Mouse (Mus musculus) limb, embryonic 14.5 days (tissue): ENCODE results near the gene Akap7. TPM values are rescaled to one million over a fixed set of nuclear protein-coding genes. Genes with fewer than 3 reads are reported as not detected.

Experiments
- ATAC-seq: fragments of 200-750 bp; cut with Nextera tagmentation; 2 replicates; pipeline ENCODE4 v1.8.0; 2017; ENCODE audit warnings: low read depth, moderate number of reproducible peaks, moderate TSS enrichment; ENCODE audit not compliant: low FRiP score
- DNase-seq: peaks from one replicate; pipeline ENCODE4 v3.0.0-alpha.2; 2015; ENCODE audit warnings: low spot score
- H3K27ac ChIP-seq: fragments of 300-500 bp; sonication (generic); replicated peaks from 2 replicates; pipeline ENCODE4 v1.5.1; 2014; ENCODE audit warnings: low read depth, mild to moderate bottlenecking, low read length, moderate library complexity, mixed read lengths
- H3K27me3 ChIP-seq: fragments of 300-500 bp; sonication (generic); 2 replicates; pipeline ENCODE4 v1.6.1; 2014; ENCODE audit warnings: low read length, mixed read lengths; ENCODE audit not compliant: control insufficient read depth, insufficient read depth
- H3K36me3 ChIP-seq: fragments of 300-500 bp; sonication (generic); 2 replicates; pipeline ENCODE4 v1.6.1; 2014; ENCODE audit warnings: mild to moderate bottlenecking, low read length, moderate library complexity, mixed read lengths; ENCODE audit not compliant: control insufficient read depth, insufficient read depth
- H3K4me1 ChIP-seq: fragments of 300-500 bp; sonication (generic); 2 replicates; pipeline ENCODE4 v1.6.1; 2014; ENCODE audit warnings: antibody characterized with exemption, low read length, mixed read lengths; ENCODE audit not compliant: control insufficient read depth, insufficient read depth
- H3K4me2 ChIP-seq: fragments of 300-500 bp; sonication (generic); replicated peaks from 2 replicates; pipeline ENCODE4 v1.6.1; 2014; ENCODE audit warnings: low read depth, mild to moderate bottlenecking, low read length, moderate library complexity; ENCODE audit not compliant: severe bottlenecking
- H3K4me3 ChIP-seq: fragments of 300-500 bp; sonication (generic); replicated peaks from 2 replicates; pipeline ENCODE4 v1.5.1; 2014; ENCODE audit warnings: low read length
- H3K9ac ChIP-seq: fragments of 300-500 bp; sonication (generic); 2 replicates; pipeline ENCODE4 v1.6.1; 2014; ENCODE audit warnings: mild to moderate bottlenecking, low read depth, low read length, moderate library complexity; ENCODE audit not compliant: severe bottlenecking
- H3K9me3 ChIP-seq: fragments of 300-500 bp; sonication (generic); 2 replicates; pipeline ENCODE4 v1.6.1; 2016; ENCODE audit warnings: low read length; ENCODE audit not compliant: control insufficient read depth
- POLR2A ChIP-seq: fragments of 200-500 bp; IDR thresholded peaks from 2 replicates; pipeline ENCODE4 v1.8.0; 2012; ENCODE audit warnings: inconsistent platforms, mild to moderate bottlenecking, moderate library complexity, borderline replicate concordance; ENCODE audit not compliant: insufficient read depth, insufficient read length; ENCODE audit errors: extremely low read depth
- WGBS: fragments of 180-500 bp; shearing (Covaris S2); extraction: QIAGEN DNeasy Blood & Tissue Kit; methylation state at CpG from one replicate; pipeline ENCODE4 v1.1.7; 2014; 5-methylcytosine and 5-hydroxymethylcytosine counted together
- polyA plus RNA-seq, 2 experiments: library from polyadenylated mRNA; depleted of rRNA in 1 of 2; stranded (reverse) in 1 of 2; unstranded in 1 of 2; fragments of >200 nt; fragmentation: Nextera tagmentation in 1 of 2; extraction: Ambion mirVana in 1 of 2; gene quantifications; 2 replicates each; pipeline versions ENCODE4 v1.2.1 to v1.2.3; 2012 to 2014

Akap7 gene
- polyA plus RNA-seq, 2 experiments: 17.6 to 20.9 TPM

- Histone ChIP-seq H3K9me3 (no peaks in the 10 kb centered on the region), H3K4me2 (no peak overlapping the region), H3K36me3 (no peaks in the 10 kb centered on the region), H3K9ac (no peak overlapping the region), H3K4me3 (no peak overlapping the region), H3K27ac (no peak overlapping the region), H3K27me3 (no peaks in the 10 kb centered on the region), H3K4me1 (no peaks in the 10 kb centered on the region)
- peak; percentile 48 for DNase-seq
- 41% methylated on average over 4 of the region's 4 CpGs for WGBS
- no peak for TF ChIP-seq POLR2A
- ATAC-seq: no peak
Observed at GRCm38 (mm10) chr10:25333390-25334079, 25.9 kb upstream of the Akap7 start.

GRCm38 (mm10) chr10:25331321-25332049 is 23.8 kb upstream of the Akap7 start:
- Histone ChIP-seq H3K36me3 (no peaks in the 10 kb centered on the region), H3K27ac (no peak overlapping the region), H3K4me3 (no peak overlapping the region), H3K27me3 (no peaks in the 10 kb centered on the region), H3K4me1 (no peaks in the 10 kb centered on the region), H3K4me2 (no peak overlapping the region), H3K9me3 (no peaks in the 10 kb centered on the region), H3K9ac (no peak overlapping the region)
- DNase-seq (no peak), ATAC-seq (no peak)
- no peak for TF ChIP-seq POLR2A
- WGBS: 75% methylated on average over 9 of the region's 9 CpGs

DNA sequence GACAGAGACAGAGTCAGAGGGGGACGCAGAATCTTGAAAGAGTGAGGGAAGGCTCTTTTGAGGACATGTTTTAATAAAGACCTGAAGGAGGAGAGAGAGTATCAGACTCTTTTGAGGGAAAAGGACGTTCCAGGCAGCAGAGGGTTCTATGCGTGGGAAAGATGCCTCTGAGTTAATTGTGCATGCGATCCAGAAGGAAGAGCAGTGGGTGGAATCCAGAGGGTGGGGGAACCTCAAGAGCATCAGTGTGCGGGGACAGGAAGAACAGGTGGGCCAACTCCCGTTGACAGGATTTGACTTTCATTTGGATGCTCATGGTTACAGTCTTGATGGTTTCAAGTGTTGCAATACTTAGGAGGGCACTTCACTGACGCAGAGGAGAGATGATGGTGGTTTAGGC is 22.4 kb upstream of the Akap7 start:
- TF ChIP-seq POLR2A: no peak
- no peaks in the 10 kb centered on the region for H3K9me3 ChIP-seq
- H3K27me3 ChIP-seq: no peaks in the 10 kb centered on the region
- H3K9ac ChIP-seq: no peak overlapping the region
- H3K4me1 ChIP-seq: 0 out of 2 replicates have a peak, but pooled peaks cover 3% of the 10 kb centered on the region
- no peaks in the 10 kb centered on the region for H3K36me3 ChIP-seq
- ATAC-seq (no peak), DNase-seq (no peak)
- WGBS: 92% methylated on average over 7 of the region's 7 CpGs
- no peak overlapping the region for H3K4me3 ChIP-seq
- no peak overlapping the region for H3K27ac ChIP-seq
- no peak overlapping the region for H3K4me2 ChIP-seq

DNA sequence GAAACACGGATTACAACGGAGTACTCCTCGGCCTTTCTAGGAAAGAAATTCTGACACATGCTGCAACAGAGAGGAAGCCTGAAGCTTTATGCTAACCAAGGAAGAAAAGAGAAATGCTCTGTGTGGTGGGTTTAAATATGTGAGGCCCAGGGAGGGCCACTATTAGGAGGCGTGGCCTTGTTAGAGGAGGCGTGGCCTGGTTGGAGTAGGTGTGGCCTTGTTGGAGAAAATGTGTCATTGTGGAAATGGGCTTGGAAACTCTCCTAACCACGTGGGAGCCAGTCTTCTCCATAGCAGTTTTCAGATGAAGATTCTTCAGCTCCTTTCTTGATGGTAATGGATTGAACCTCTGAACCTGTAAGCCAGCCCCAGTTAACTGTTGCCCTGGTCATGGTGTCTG is 19.8 kb upstream of the Akap7 start:
- DNase-seq: no peak
- TF ChIP-seq POLR2A: no peak
- WGBS: 82% methylated on average over 6 of the region's 6 CpGs

GRCm38 (mm10) chr10:25325690-25326089 is 18.0 kb upstream of the Akap7 start:
- peak; percentile 48 for DNase-seq
- H3K27ac ChIP-seq: no peak overlapping the region
- no peaks in the 10 kb centered on the region for H3K9me3 ChIP-seq
- no peak overlapping the region for H3K9ac ChIP-seq
- no peaks in the 10 kb centered on the region for H3K27me3 ChIP-seq
- 0 out of 2 replicates have a peak, but pooled peaks cover 3% of the 10 kb centered on the region for H3K4me1 ChIP-seq
- ATAC-seq: no peak
- 49% methylated on average over 4 of the region's 4 CpGs for WGBS
- no peaks in the 10 kb centered on the region for H3K36me3 ChIP-seq
- TF ChIP-seq POLR2A: no peak
- no peak overlapping the region for H3K4me3 ChIP-seq
- no peak overlapping the region for H3K4me2 ChIP-seq

More for the DNA sequence above, 19.8 kb upstream of the Akap7 start:
- H3K4me1 ChIP-seq: 0 out of 2 replicates have a peak, but pooled peaks cover 3% of the 10 kb centered on the region
- ATAC-seq: no peak
- H3K27ac ChIP-seq: no peak overlapping the region
- no peaks in the 10 kb centered on the region for H3K27me3 ChIP-seq
- H3K4me3 ChIP-seq: no peak overlapping the region
- no peak overlapping the region for H3K4me2 ChIP-seq
- no peaks in the 10 kb centered on the region for H3K36me3 ChIP-seq
- H3K9me3 ChIP-seq: no peaks in the 10 kb centered on the region
- no peak overlapping the region for H3K9ac ChIP-seq
